Mouse (Mus musculus): Measurements from ENCODE around the gene 5730596B20Rik.

Gene 5730596B20Rik

GRCm38 (mm10) chr6:52227470-52228222 lies 50.3 kb downstream of the 5730596B20Rik start:
- no peak for DNase-seq

GRCm38 (mm10) chr6:52228475-52229465 lies 51.5 kb downstream of the 5730596B20Rik start:
- no peak for DNase-seq

- no peak for DNase-seq
Measured at GRCm38 (mm10) chr6:52229558-52230416, 52.5 kb downstream of the 5730596B20Rik start.

Measured in right cerebral cortex, postnatal 14 days (tissue).